Mouse (Mus musculus) kidney, postnatal 10 days (tissue): ENCODE data around the gene Olfr155.

ENCODE experiments used
- DNase-seq: peaks from one replicate; pipeline ENCODE4 v3.0.0; 2021; ENCODE audit warnings: mixed read lengths

Olfr155 gene

DNA sequence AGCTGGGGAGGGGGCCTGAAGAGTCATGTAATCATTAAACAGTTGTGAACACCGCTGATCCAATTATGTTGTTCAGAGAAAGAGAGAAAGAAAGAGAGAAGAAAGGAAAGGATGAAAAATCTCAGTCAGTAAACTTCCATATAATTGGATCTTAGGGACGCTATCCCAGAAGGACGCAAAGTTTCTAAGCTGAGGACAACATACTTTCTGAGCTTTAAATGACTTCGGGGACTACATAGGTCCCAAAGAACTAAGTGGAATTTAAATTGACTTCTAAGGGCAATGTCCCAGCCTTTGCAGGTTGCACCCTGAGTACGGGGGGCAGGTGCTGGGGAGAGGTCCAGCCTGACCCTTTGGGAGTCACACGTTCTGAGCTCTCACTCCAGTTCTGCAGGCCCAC, at the start of gene Olfr155:
Gene Olfr155, plus strand, starts transcription at position 301 of the 400 bp plus-strand sequence.
- no peak for DNase-seq

DNA sequence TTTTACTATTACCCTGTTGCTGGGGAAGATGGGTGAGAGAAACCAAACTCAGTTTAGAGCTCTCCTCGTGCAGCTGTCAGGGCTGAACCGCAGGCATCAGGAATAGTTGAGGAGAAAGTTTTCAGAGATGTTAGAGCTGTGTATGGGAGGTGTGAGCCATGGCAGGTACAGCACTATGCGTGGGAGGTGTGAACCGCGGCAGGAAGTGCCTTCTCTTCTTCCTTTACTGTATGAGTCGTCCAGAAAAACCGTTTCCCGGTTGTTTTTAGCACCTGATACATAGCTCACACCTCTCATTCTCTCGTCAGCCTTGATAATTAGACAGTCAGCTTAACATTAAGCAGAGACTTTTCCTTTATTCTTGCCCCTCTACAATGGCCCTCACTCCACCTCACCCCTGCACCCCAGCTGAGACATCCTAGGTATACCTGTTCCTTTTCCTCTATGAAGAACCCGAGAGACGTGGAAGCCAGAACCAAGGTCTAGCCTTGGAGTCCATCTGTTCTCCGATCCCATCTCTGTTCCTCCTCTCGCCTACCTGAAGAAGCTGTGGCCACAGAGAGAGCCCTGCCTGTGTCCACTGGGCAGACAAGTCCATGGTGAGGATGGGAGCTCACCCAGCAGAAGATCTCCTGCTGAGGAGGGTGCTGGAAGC, 28.3 kb upstream of the Olfr155 start:
- no peak for DNase-seq

DNA sequence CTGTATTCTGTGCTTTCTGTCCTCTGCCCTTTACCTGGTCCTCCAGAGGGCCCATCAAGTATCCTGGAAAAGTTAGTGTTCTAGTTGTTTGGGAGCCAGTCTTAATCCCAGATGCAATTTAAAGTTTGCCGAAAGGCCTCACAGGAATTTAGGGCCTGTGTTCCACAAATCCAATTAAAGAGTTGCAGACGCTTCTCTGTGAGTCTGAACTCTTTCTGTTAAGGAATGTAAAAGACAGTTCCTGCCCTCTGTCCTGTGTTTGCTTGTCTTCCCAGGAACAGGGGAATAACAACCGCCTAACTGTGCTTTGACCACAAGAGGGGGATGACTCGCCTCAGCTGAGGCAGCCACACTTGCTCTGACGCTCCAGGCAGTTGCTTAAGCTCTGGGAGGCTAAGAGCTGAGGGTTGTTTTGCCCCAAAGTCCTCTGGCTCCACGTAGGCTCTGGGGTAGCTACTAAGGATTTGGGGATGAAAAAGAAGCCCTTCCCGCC, 27.5 kb upstream of the Olfr155 start, which contains the start of gene Olfr156:
Gene Olfr156, minus strand, starts transcription at position 51 of the 493 bp plus-strand sequence.
- DNase-seq: peak; percentile 60

DNA sequence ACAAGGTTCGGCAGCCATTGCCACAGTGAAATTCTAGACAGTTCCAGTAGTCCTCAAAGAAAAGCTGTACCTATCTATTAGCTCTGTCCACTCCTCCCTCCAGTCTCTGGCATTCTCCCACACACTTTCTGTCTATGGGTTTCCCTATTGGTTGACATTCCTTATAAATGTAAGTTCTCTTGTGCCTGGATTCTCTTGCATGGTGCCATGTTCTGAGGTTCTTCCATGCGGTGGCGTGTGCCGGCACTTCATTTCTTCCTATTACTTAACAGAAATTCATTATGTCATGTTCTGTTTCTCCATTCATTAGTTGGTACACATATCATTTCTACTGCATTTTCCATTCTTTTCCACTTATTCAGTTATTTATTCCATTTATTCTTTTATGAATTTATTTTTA, 22.6 kb upstream of the Olfr155 start:
- DNase-seq: no peak

DNA sequence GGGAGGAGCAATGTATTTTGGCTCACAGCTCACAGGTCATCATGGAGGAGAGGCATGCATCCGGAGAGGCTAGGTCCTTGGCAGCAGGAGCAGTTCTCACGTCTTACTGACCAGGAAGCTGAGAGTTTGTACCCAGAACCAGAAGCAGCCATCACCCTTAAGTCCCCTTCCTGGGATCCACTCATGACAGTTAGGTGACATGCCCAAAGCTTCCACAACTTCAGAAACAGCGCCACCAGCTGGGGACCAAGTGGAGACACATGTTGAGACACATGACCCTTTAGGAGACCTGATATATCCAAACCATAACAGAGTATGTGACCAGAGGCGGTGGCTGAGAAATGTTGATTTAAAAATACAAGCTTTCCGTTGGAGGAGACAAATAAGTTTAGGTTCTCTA, 19.3 kb upstream of the Olfr155 start:
- DNase-seq: no peak

DNA sequence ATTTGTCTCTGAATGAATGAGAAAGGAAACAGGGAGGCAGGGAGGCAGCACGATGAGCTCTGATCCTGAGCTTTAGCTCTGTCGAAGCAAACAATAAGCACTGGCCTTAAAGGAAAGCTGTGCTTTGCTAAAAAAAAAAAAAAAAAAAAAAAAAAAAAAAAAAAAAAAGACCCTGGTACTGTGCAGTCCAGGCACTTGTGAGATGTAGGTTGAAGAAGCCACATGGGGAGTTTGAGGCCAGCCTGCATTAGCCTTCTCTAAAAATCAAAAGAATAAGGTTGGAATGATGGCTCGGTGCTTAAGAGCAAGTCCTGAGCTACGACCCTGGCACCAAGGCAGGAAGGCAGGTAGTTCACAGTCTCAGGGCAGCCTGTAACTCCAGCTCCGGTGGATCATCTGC, 17.6 kb upstream of the Olfr155 start:
- DNase-seq: no peak

DNA sequence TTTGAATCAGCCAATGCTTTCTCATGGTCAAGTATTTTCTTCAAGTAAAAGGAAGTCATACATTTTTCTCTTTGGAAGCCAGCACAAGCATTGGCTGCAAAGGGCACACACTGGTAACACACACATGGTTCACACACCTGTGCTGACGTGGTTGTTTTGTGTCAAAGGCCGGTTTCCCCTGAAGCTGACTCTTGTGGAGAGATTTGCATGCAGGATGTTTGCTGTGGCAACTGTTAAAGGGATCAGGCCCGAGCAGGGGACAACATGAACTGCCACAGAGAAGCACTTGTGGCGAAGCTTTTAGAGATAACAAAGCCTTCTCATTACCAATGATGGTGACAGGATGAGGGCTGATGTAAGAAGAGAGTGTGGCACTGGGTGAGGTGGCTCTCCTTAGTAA, 16.6 kb upstream of the Olfr155 start:
- no peak for DNase-seq

DNA sequence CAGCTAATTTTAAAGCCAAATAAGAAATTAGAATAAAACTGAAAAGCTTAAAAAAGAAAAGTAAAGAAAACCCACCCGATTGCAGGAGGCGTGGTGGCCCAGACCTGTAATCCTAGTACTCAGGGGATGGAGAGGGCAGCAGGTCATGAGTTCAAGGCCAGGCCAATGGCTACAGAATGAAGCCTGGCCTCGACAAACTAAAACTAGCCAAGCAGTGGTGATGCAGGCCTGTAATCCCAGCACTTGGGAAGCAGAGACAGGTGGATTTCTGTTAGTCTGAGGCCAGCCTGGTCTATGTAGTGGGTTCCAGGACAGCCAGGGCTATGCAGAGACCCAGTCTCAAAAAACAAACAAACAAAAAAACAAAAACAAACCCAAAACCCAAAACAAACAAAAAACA, 13.0 kb upstream of the Olfr155 start:
- no peak for DNase-seq

DNA sequence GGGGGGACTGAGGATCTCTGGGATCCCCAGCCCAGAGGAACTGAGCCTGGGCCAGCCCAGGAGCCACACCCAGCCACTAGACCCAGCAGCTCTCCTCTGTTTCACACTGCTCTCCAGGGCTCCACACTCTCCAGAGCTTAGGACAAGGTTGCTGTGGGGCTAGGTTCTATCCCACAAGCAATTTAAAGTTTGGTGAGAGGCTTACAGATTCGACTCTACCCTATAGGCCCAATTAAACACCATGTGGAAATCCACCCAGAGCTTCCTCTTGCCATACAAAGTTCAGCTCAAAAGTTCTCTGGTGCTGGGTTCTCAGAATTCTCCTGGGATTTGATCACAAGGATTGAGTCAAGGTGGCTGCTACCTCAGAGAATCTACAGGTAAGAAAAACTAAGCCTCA, 11.3 kb upstream of the Olfr155 start, which contains the start of gene Olfr157:
Gene Olfr157, minus strand, starts transcription at position 101 of the 400 bp plus-strand sequence.
- no peak for DNase-seq

DNA sequence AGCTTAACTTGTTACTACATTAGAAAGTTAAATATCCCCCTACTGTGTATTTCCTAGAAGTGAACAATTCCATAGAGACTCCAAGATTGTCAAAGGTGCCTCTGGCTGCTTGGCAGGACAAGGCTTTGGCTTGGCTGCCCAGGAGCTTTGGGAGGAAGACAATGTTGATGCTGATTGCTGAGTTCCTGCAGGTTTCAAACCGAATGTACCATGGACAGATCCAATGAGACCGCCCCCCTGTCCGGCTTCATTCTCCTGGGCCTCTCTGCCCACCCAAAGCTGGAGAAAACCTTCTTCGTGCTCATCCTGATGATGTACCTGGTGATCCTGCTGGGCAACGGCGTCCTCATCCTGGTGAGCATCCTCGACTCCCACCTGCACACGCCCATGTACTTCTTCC, 2.7 kb downstream of the Olfr155 start:
- no peak for DNase-seq

DNA sequence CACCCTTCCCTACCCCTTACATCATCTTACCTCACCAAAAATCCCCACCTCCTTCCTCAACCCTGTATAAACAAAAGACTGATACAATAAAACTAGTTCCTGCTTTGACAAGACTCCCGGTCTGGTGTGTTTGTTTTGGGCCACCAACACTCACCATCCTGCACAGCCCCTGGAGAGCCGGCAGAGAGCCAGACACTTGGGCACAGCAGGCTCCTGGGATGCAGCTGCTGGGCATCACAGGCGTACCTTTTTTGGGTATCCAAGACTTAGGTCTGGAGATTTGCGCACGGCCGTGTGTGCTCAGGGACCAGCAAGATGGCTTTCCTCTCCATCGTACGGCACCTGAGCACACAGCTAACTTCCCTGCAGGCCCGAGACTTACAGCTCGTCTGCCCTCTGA, 8.5 kb downstream of the Olfr155 start:
- no peak for DNase-seq

DNA sequence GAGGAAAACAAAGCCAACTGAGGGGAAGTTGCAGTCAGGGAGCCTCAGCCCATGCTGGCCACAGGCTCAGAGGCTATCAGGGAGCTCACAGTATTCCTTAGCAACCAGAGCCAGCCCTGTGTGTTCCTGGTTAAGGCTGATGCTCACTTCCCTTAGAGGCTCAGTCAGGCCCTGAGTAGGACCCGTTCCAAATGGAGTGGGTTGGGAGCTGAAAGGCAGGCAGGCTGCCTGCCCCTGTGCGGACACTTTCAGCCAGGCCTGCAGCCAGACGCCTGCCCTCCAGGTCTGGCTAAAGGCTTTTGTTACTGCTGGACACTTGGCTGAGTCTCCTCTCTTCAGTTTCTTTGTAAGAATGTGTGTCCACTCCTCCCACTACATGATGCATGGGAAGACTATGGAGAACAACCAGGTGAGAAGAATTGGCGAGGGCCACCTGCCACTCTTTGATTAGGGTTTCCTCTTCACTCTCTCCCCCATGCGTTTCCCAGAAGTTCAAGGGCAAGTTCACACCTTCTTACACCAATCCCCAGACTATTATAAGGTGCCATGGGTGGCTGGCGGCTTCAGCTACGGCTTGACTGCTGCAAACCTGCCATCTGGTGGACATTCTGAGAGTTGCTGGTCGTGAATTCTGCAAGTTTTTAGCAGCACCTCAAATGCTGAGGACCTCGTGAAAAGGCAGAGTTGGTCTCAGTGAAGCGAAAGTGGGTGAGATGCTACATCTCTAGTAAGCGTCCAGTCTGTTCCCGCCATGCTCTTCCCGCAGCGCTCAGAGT, 9.6 kb downstream of the Olfr155 start:
- DNase-seq: peak; percentile 83

DNA sequence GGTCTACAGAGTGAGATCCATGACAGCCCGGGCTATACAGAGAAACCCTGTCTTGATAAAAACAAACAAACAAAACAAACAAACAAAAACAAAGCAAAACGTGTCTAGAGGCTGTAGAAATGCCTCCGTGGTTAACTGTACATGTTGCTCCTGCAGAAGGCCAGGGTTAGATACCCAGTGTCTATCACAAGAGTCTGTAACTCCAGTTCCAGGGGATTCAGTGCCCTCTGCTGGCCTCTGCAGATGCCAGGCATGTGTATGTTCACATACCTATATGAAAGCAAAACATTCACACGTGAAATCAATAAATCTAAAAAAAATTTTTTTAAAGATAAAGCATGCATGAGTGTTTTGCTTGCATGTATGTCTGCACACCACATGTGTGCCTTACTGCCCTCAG, 11.9 kb downstream of the Olfr155 start:
- no peak for DNase-seq

DNA sequence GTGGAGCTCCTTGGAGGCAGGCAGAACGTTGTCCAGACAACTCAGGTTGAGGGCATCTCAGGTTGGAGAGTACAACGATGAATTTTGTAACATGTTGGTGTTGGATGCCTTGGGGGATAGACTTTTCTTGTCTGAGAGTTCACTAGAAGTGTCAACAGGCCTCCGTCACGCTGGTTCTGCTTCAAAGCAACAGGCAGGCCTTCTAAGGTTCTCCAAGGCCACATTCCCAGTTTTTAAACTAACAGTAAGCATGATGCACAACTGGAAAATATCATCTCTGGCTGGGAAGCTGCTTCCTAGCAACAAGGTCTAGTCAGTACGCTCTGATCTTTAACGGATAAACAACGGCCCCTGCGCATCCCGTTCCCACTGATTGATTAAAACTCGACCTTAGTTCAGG, 18.5 kb downstream of the Olfr155 start:
- DNase-seq: no peak

DNA sequence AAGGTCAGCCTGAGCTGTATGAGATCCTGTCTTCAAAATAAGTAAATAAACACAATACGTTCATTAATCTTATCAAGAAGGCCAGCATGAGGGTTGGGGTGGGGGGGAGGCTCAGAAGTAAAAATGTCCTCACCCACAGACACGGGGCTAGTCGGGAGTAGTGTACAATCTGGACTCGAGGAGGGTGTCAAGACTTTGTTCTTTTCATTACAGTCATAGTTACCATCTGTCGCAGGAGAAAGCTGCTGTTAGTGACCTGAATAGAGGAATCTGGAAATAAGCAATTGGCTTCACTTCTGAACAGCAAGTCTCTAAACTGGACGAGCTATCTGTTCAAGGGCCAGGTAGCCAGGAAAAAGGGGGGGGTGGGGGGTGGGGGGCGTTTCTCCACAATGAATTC, 23.1 kb downstream of the Olfr155 start:
- no peak for DNase-seq

DNA sequence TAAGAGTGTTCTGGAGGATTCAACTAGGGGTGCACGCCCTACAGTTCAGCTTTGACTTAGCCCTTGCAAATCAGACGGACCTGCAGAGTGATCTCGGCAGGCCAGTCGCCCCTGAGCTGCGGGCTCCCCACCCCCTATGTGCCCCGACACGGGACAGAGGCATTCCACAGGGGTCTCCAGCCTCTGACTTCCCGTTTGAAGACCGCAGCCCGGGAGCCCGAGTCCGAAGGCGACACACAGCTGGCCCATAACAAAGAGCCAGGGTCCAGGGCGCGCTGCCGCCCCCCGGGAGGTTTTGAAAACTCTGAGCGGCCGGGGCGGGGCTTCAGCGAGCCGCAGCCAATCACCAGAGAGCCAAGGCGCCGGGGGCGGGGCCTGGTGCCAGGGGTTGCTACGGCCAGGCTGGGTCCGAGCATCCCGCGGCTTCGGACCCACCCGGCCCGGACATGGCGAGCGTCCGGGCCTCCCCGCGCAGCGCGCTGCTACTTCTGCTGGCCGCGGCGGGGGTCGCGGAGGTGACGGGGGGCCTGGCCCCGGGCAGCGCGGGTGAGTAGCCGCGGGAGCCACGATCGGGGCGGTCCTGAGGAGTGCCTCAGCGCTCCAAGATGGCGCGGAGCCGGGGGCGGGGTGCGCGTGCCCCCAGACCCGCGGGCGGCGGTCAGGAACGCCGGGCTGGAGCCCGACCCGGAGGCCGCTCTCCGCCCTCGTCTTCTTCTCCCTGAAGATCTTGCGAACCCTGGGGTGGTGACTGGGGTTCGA, 24.0 kb downstream of the Olfr155 start, which contains the start of gene Reck:
Gene Reck, plus strand, starts transcription at position 371 of the 759 bp plus-strand sequence.
- peak; percentile 96 for DNase-seq

DNA sequence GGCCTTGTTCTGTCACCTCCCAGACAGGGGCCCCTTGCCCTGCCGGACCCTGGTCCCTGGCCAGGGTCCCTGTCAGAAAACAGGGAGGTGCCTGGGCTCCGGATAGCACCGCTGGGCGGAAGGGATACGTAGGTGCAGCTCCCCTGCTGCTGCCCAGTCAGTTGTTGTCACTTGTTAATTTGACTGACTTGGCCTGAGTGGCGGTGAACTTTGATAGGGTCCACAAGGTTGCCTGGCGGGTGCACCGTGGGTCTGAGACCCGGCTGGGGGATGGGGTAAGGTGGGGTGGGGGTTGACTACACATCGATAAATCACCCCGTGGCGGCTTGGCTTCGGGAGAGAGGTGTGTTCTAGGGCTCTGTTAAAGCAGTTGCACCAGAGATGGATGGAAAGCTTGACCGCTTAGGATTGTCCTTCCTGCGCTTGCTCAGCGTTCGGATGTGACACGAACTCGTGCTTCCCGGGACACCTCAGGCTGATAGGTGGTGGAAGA, 24.6 kb downstream of the Olfr155 start:
- peak; percentile 55 for DNase-seq

DNA sequence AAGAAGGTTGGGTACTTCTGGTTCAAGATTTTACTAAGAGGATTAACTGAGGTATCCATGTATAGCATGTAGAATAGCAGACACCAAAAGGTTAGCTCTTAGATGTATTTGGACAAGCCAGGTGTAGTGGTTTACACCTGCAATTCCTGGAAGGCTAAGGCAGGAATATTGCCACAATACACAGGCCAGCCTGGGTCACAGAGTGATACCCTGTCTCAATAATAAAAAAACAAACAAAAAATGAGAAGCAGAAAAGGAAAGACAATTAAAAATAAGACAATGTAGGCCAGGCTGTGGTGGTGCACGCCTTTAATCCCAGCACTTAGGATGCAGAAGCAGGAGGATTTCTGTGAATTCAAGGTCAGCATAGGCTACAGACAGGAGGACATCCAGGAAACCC, 25.9 kb downstream of the Olfr155 start:
- DNase-seq: no peak

DNA sequence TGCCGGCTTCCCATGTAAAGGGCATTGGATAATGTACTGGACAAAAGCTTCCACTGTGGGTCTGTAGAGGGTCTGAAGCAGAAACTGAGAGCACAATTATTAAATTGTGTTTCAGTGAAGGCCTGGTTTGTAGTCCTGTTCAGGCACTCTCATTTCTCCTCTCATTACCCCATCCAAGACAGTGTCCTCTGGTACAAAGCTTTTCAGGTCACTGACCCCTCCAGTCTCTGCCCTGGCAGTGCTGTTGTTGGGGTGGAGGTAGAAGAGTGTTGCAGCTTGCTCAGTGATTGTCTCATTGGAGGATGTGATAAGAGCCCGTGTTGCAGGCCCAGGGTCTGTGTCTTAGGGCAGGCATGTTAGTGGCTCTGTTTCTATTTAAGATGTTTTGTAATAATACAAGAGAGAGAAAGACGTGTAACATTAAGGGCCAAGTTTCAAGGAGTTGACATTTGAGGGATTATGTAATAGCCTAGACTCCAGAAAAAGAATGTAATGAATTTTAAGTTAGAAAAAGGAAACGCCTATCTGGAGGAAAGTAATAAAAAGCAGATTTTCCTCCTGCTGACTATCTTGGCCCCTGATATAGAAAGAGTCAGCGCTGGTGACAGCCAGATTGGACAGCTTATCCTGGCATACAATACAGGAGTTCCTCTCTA, 26.9 kb downstream of the Olfr155 start:
- no peak for DNase-seq

DNA sequence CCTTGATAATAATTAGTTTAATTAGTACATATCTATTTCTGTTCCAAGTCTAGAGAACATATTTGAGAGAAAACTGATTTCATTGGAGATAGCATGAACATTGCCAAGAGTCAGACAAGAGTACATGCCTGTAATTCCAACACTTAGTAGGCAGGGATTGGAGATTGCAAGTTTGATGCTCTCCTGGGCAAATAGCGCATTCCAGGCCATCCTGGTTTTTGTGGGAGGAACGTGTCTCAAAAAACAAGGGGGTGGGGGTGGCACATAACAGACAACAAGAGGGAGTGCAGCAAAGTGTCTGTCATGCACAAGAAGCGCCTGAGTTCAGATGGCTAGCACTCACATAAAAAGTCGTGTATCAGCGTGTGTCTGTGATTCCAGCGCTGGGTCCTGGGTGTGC, 28.2 kb downstream of the Olfr155 start:
- no peak for DNase-seq

DNA sequence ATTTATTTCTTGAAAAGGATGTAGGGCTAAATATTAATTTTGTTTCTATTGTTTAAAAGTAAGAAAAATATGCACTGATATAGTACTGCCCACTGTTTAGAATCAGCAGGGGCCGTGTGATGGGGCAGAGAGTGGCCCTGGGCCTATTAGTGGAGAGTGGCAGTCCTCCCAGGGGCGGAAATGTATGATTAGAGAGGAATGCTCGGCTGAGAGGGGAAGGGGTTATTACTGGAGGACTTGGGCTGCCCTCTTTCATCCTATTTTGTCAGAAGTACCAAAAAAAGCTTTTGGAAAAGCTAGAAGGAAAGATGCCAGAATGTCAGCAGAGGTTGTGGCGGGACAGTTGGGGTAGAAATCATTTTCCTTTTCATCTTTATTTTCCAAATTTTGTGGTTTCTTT, 32.8 kb downstream of the Olfr155 start:
- DNase-seq: peak; percentile 17

DNA sequence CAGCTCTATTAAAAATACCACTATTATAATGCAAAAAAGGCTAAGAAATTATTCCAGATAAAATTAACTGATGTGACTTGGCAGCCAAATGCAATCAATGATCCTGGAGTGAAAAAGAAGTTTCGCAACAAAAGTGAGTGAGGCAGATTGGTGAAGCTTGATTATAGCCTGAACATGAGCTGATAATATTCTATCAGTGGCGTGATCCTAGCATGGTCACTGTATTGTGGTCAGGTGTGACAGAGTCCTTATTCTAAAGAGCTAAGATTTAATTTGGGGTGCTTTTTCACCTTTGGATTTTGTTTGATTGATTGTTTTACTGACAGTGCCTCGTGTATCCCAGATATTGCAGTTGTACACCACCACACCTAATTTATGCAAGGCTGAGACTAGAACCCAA, 39.9 kb downstream of the Olfr155 start:
- no peak for DNase-seq

DNA sequence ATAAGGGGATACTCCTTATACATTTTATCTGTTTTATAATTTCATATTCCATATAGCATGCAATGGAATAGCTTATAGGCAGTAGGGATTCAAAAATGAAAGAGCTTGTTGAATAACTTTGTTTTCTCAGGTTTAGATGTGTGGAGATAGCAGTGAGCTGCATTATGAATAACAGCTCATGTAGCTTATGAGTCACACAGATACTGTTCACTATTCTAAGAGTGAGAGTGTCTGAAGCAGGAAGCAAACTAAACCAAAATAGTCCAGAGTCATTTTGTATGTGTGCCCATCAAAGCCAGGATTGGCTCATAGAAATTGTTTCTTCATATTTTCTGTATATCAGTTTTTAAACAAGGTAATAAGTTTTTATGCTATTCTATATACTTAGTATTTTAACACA, 45.8 kb downstream of the Olfr155 start:
- DNase-seq: no peak
